In genomic region chr2:27289019-27289418, GRCm38 (mm10) we compare ENCODE assay signal across 8 mouse cellular contexts. TPM values are rescaled to one million over a fixed set of nuclear protein-coding genes. Genes with fewer than 3 reads are reported as not detected.
DNase-seq lines count a peak whose midpoint lies in the region; ATAC-seq and TF ChIP-seq lines count a peak whose summit lies in the region.

No protein-coding gene starts in this region.

- peaks cover 45% of the 10 kb centered on the region for H3K36me3 ChIP-seq in intestine, postnatal 0 days (ENCODE audit: control insufficient read depth, insufficient read depth)
- H3K36me3 ChIP-seq in midbrain, embryonic 14.5 days (ENCODE audit: control insufficient read depth, insufficient read depth, low read length), result peaks cover 45% of the 10 kb centered on the region

- no peak overlapping the region for H3K4me2 ChIP-seq in intestine, postnatal 0 days (replicated peaks; ENCODE audit: low read depth)
- no peak overlapping the region for H3K4me2 ChIP-seq in midbrain, embryonic 14.5 days (ENCODE audit: low read length)

- peak; percentile 55 for DNase-seq in cerebellum, adult 11 months
- peak; percentile 65 for DNase-seq in gastrocnemius, postnatal 25 days
- DNase-seq in left cerebral cortex, postnatal 36 days (ENCODE audit: low spot score in 2 of 2), result peak; percentile 59 to 81
- peak; percentile 93 for DNase-seq in midbrain, embryonic 14.5 days
- peak; percentile 40 for DNase-seq in spleen, adult 12 weeks (ENCODE audit: low spot score)

- WGBS in intestine, postnatal 0 days, result 14% methylated on average over 3 of the region's 3 CpGs
- 12% methylated on average over 3 of the region's 3 CpGs for WGBS in midbrain, embryonic 14.5 days

- no peak for TF ChIP-seq POLR2A in cortical plate, adult 2 months (IDR thresholded peaks at IDR 0.05; ENCODE audit: extremely low read depth, insufficient read depth, low read length)

- H3K9ac ChIP-seq in intestine, postnatal 0 days (ENCODE audit: low read depth, low read length), result no peak overlapping the region
- H3K9ac ChIP-seq in midbrain, embryonic 14.5 days (replicated peaks; ENCODE audit: low read length), result no peak overlapping the region

- H3K27me3 ChIP-seq in intestine, postnatal 0 days (replicated peaks; ENCODE audit: control insufficient read depth, insufficient read depth, low read length), result no peaks in the 10 kb centered on the region
- H3K27me3 ChIP-seq in midbrain, embryonic 14.5 days (ENCODE audit: control insufficient read depth, insufficient read depth, low read length), result no peaks in the 10 kb centered on the region

- no peak overlapping the region for H3K27ac ChIP-seq in cortical plate, adult 2 months (ENCODE audit: insufficient read depth, low read length)
- no peak overlapping the region for H3K27ac ChIP-seq in intestine, postnatal 0 days (ENCODE audit: low read depth, low read length)
- H3K27ac ChIP-seq in midbrain, embryonic 14.5 days (replicated peaks; ENCODE audit: low read depth, low read length), result peak overlapping the region; percentile 68

- no peaks in the 10 kb centered on the region for H3K9me3 ChIP-seq in intestine, postnatal 0 days (ENCODE audit: control insufficient read depth)
- H3K9me3 ChIP-seq in midbrain, embryonic 14.5 days (ENCODE audit: control insufficient read depth, low read length), result no peaks in the 10 kb centered on the region

- intact Hi-C loops in left cerebral cortex, postnatal 36 days (cut with DNase I), result loop anchor here (1.0 to 10.0 kb wide), 2 partner anchors 139 to 456 kb away; no protein-coding TSS in a partner anchor

- peak; percentile 83 for TF ChIP-seq CTCF in cortical plate, adult 2 months (IDR thresholded peaks at IDR 0.05; ENCODE audit: extremely low read depth, insufficient read depth, low read length)
- TF ChIP-seq CTCF in intestine, postnatal 0 days (IDR thresholded peaks at IDR 0.05; ENCODE audit: low read depth), result peak; percentile 90

- no peak overlapping the region for H3K4me3 ChIP-seq in cortical plate, adult 2 months (ENCODE audit: insufficient read depth, low read length)
- no peak overlapping the region for H3K4me3 ChIP-seq in intestine, postnatal 0 days (ENCODE audit: low read depth, low read length)
- no peak overlapping the region for H3K4me3 ChIP-seq in midbrain, embryonic 14.5 days (replicated peaks; ENCODE audit: low read depth, low read length)

- H3K4me1 ChIP-seq in cortical plate, adult 2 months (ENCODE audit: control insufficient read depth, insufficient read depth, low read length), result no peaks in the 10 kb centered on the region
- no peaks in the 10 kb centered on the region for H3K4me1 ChIP-seq in intestine, postnatal 0 days (replicated peaks; ENCODE audit: control insufficient read depth, insufficient read depth, low read length)
- H3K4me1 ChIP-seq in midbrain, embryonic 14.5 days (ENCODE audit: control insufficient read depth, insufficient read depth, low read length), result peaks cover 5% of the 10 kb centered on the region; the same call in 1 of the 2 replicates

- no peak for ATAC-seq in cerebellum, adult (ENCODE audit: insufficient number of reproducible peaks, low FRiP score, low TSS enrichment)
- ATAC-seq in intestine, postnatal 0 days, result 0 out of 2 replicates have a peak, but pooled peaks have one; percentile 32
- ATAC-seq in midbrain, embryonic 14.5 days (ENCODE audit: low FRiP score, low TSS enrichment), result peak; percentile 47; the same call in 1 of the 2 replicates

RNA-seq across cellular contexts. Expression of gene Sardh, which starts 40.9 kb away (rescaled TPM):
- polyA plus RNA-seq in cortical plate, adult 2 months (2012; rRNA removed), result 7.9 and 8.3 TPM in 2 replicates
- total RNA-seq in gastrocnemius, postnatal 25 days (2021), result 1 to 10 TPM; 2.4 to 2.5 TPM
- 3.1 and 3.2 TPM in 2 replicates for polyA plus RNA-seq in intestine, postnatal 0 days (2015; fragmentation: Nextera tagmentation; extraction: Ambion mirVana)
- 10 to 100 TPM in 1 of 2 experiments, 1 to 10 TPM in 1; 7.4 to 10.8 TPM for total RNA-seq in left cerebral cortex, postnatal 36 days (2021)
- polyA plus RNA-seq in midbrain, embryonic 14.5 days (2014; fragmentation: Nextera tagmentation; extraction: Ambion mirVana), result 3.2 and 4.5 TPM in 2 replicates

Comparison
In these comparisons a context has a peak if more than half of its experiments do, and no peak if none do; other contexts are left out.
1. DNase-seq: peak in every context shown above with its lines; median percentile 93 in midbrain, embryonic 14.5 days; 70 in left cerebral cortex, postnatal 36 days; 65 in gastrocnemius, postnatal 25 days; 55 in cerebellum, adult 11 months; 40 in spleen, adult 12 weeks.